Mouse (Mus musculus) spleen, adult 18-20 months (tissue): ENCODE results near the gene Sin3b.
"Not testable (repeated sequence)": the region's sequence is repeated elsewhere in the genome, so short reads cannot be mapped to it uniquely, and the experiment has no call there.

Experiments
- DNase-seq, 2 experiments: peaks; one replicate each; pipeline ENCODE4 v3.0.0; 2022; ENCODE audit warnings: mixed read lengths in 2 of 2

Gene Sin3b

GRCm38 (mm10) chr8:72722769-72723650, at the start of gene Sin3b:
Gene Sin3b (plus strand): TSS chr8:72723285.
- peak; percentile 92 to 98 for DNase-seq

GRCm38 (mm10) chr8:72674184-72674583, 48.9 kb upstream of the Sin3b start:
- DNase-seq: no peak

- DNase-seq: no peak
These were observed 46.6 kb upstream of the Sin3b start for GRCm38 (mm10) chr8:72676436-72676835.

- DNase-seq: not testable (repeated sequence)
These were observed 46.2 kb upstream of the Sin3b start for GRCm38 (mm10) chr8:72676844-72677243.

GRCm38 (mm10) chr8:72677331-72677730, 45.8 kb upstream of the Sin3b start:
- no peak for DNase-seq

- DNase-seq: peak in 1 of 2 experiments; percentile 46
These were observed 43.0 kb upstream of the Sin3b start for GRCm38 (mm10) chr8:72680133-72680532.

GRCm38 (mm10) chr8:72682051-72682687, 40.9 kb upstream of the Sin3b start:
- no peak for DNase-seq

GRCm38 (mm10) chr8:72683010-72683521, 40.0 kb upstream of the Sin3b start:
- no peak for DNase-seq

GRCm38 (mm10) chr8:72683572-72684099, 39.4 kb upstream of the Sin3b start:
- DNase-seq: not testable (repeated sequence)

GRCm38 (mm10) chr8:72698349-72698926, 24.6 kb upstream of the Sin3b start:
- no peak for DNase-seq

GRCm38 (mm10) chr8:72712569-72712968, 10.5 kb upstream of the Sin3b start:
- DNase-seq: no peak

- no peak for DNase-seq
These were observed 6.5 kb upstream of the Sin3b start for GRCm38 (mm10) chr8:72716594-72716993.

GRCm38 (mm10) chr8:72720541-72720940, 2.5 kb upstream of the Sin3b start:
- DNase-seq: no peak

- peak in 1 of 2 experiments; percentile 13 for DNase-seq
These were observed 541 bp downstream of the Sin3b start for GRCm38 (mm10) chr8:72723651-72724001.

- DNase-seq: no peak
These were observed 5.6 kb downstream of the Sin3b start for GRCm38 (mm10) chr8:72728636-72729035.

- DNase-seq: no peak
These were observed 11.9 kb downstream of the Sin3b start for GRCm38 (mm10) chr8:72735001-72735400.

- DNase-seq: no peak
These were observed 13.8 kb downstream of the Sin3b start for GRCm38 (mm10) chr8:72736868-72737267.

- DNase-seq: peak in 1 of 2 experiments; percentile 35
These were observed 23.0 kb downstream of the Sin3b start for GRCm38 (mm10) chr8:72746061-72746460.

- no peak for DNase-seq
These were observed 26.8 kb downstream of the Sin3b start for GRCm38 (mm10) chr8:72749846-72750245.

- DNase-seq: no peak
These were observed 27.2 kb downstream of the Sin3b start for GRCm38 (mm10) chr8:72750266-72750665.

GRCm38 (mm10) chr8:72751126-72751525, 28.0 kb downstream of the Sin3b start:
- DNase-seq: no peak

GRCm38 (mm10) chr8:72752289-72752688, 29.2 kb downstream of the Sin3b start:
- DNase-seq: no peak

- DNase-seq: peak in 1 of 2 experiments; percentile 0
These were observed 30.1 kb downstream of the Sin3b start for GRCm38 (mm10) chr8:72753165-72753564.
